Mouse (Mus musculus): ENCODE results near the gene Ccng2.

GRCm38 (mm10) chr5:93232838-93233237, 34.2 kb upstream of the Ccng2 start:
- TF ChIP-seq CTCF (IDR thresholded peaks at IDR 0.05; ENCODE audit: insufficient read depth, low read depth, low read length): no peak
- TF ChIP-seq POLR2A (IDR thresholded peaks at IDR 0.05; ENCODE audit: insufficient read depth, low read depth, low read length): no peak

All from olfactory bulb, adult 2 months (tissue).